Mouse (Mus musculus) erythroblast, adult 5-6 weeks (primary cell): ENCODE results near the gene Gtdc1. TPM values are rescaled to one million over a fixed set of nuclear protein-coding genes. Genes with fewer than 3 reads are reported as not detected.

Experiments
- ATAC-seq: replicated peaks from 2 replicates; pipeline ENCODE4 v1.8.0; 2016; ENCODE audit warnings: moderate number of reproducible peaks, mild to moderate bottlenecking, moderate TSS enrichment, inconsistent platforms; ENCODE audit not compliant: poor library complexity, low FRiP score, severe bottlenecking
- total RNA-seq, 2 experiments: library from RNA; stranded (forward) in 1 of 2; stranded (reverse) in 1 of 2; fragments of 150-400 nt in 1 of 2; fragments of 200-764, 138-1000 nt in 1 of 2; gene quantifications; 2 replicates each; pipeline versions ENCODE4 v1.2.3 to v1.2.4; 2015 to 2017; ENCODE audit warnings: low replicate concordance in 2 of 2

Gene Gtdc1
- total RNA-seq, 2 experiments from 2014 or later, result 7.9 to 13.3 TPM

GRCm38 (mm10) chr2:44804497-44804896, 123.0 kb downstream of the Gtdc1 start:
- ATAC-seq, result no peak

- ATAC-seq, result no peak
These were observed 126.1 kb downstream of the Gtdc1 start for GRCm38 (mm10) chr2:44801361-44801760.

DNA sequence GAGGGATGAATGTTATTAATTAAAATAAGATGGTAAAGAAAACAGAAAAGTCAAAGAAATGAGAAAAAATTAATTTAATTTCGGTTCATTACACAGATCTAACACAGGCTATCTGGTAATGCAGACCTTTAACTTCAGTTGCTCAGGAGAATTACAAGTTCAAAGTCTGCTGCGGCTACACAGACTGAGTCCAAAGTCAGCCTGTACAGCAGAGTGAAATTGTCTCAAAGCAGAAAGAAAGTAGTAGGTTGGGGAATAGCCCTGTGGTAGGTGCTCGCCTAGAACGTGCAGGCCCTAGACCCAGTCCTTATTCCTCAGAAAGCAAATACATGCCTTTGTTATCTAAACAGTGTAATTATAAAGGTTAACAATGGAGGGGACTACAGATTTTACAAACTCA, 135.6 kb downstream of the Gtdc1 start:
- no peak for ATAC-seq

DNA sequence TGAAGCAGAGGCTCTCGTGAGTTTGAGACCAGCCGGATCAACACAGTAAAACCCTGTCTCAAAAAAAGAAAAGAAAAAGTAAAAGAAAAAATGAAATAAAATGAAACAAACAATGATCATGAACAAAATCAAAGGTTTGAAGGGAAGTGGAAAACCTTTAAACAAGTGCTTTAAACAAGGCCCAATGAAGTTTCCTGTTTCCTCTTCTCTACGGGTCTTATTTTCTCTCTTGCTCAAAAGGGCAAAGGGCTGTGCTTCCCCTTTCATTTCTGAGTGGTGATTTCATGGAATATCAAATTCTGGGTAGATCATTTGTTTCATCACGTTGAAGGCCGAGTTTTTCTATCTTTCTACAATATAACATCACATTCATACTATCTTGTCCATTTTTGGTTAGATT, 136.3 kb downstream of the Gtdc1 start:
- no peak for ATAC-seq

GRCm38 (mm10) chr2:44782746-44783145, 144.7 kb downstream of the Gtdc1 start:
- ATAC-seq, result no peak

DNA sequence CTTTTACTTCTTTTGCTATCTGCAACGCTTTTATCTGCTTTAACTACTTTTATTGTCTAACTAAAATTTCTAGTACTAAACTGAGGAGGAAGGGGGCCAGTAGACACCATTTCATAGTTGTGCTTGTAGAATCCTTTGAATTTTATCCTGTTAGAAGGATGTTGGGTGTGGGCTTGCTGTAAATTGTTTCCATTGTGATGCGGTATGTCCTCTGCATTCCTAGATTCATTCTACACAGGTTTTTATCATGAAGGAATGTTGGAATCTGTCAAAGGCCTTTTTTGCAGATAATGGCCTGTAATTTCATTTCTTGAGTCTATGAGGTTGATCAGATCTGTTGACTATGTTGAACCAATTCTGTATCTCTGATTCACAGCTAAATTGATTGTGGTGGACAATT, 146.5 kb downstream of the Gtdc1 start:
- ATAC-seq, result no peak

GRCm38 (mm10) chr2:44763898-44764297, 163.6 kb downstream of the Gtdc1 start:
- ATAC-seq, result no peak

DNA sequence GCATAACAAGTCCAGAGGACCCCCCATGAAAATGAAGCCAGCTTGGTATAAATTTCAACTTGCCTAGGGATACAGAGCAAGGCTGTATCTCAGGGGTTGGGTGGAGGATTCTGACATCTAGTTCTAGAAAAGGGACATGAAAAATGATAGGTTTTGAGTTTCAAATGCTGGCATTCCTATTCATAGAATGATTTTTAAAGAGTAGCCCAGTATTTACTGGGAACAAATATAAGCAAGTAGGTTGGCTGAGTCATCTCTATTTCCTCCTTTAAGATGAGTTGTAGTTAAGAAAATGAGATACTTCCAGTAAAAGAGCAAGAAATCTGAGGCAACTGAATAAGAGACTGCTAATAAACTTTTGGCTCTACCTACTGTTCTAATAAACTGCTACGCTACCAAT, 190.8 kb downstream of the Gtdc1 start:
- no peak for ATAC-seq

DNA sequence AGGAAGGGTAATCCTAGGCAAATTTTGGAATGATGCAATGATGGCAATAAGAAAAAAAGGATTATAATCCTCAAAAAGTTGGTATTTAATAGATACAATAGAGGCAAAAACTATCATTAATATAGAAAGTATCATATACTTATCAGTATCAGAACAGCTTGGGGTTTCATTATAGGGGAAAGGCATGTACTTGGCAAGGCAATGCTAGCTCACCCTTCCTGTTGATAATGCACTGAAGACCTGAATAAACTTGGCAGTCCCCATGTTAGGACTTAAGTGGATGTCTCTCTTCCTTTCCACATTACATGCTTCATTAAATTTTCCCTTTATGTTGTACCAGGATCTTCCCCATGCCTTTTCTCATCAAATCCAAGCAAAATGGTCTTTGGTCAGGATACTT, 206.0 kb downstream of the Gtdc1 start:
- ATAC-seq, result no peak

DNA sequence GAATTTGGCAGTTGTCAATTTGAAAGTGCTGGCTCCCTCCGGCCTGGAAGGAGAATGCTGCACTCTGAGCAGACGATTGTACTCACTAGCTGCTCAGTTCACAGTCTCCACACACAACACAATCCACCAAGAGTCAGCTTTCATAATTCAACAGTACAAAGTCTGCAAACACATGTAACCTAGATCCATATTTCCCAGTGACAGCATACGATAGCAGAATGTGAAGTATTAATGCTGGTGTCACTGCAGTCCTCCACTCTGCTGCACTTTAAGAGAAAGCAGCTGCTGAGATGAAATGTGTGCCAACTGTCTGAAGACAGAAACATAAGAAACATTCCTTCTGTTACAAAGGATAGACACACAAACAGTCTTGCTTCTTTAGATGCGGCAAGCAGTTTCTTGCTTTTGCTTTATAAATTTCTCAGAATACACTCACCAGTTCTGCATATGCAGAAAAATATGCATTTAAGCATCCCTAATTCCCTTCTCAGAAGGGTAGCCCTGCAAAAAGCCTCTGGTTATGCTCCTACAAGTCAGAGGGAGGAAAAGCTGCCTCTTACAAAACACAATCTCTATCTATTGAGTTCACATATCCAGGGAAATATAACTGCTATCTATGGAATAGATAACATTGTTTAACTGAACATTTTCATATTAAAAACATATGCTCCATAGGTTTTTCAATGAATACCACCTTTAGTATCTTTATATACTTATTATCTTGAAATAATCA, 221.4 kb downstream of the Gtdc1 start:
- no peak for ATAC-seq

DNA sequence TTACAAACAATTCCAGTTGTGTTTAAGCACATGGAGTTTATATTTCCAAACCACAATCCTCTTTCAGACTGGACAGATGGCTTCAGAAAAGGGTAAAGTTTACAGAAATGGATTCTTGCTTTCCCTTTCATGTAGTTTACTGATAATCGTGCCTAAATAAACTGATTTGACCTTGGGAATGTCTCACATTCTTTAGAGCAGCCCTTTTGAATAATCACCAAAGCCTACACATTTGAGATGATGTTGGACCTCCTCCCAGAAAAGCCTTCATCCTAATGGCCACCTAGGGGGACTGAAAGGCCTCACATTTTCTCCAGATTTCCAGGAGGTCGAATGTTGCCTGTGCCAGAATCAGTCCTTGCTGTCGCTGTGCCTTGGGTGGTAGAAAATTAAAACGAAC, 227.2 kb downstream of the Gtdc1 start:
- no peak for ATAC-seq

- no peak for ATAC-seq
These were observed 231.0 kb downstream of the Gtdc1 start for GRCm38 (mm10) chr2:44696441-44696840.

GRCm38 (mm10) chr2:44693898-44694297, 233.6 kb downstream of the Gtdc1 start:
- ATAC-seq, result no peak

GRCm38 (mm10) chr2:44664049-44664448, 263.4 kb downstream of the Gtdc1 start:
- ATAC-seq, result no peak

GRCm38 (mm10) chr2:44659870-44660269, 267.6 kb downstream of the Gtdc1 start:
- ATAC-seq, result no peak

GRCm38 (mm10) chr2:44659011-44659410, 268.4 kb downstream of the Gtdc1 start:
- ATAC-seq, result no peak

DNA sequence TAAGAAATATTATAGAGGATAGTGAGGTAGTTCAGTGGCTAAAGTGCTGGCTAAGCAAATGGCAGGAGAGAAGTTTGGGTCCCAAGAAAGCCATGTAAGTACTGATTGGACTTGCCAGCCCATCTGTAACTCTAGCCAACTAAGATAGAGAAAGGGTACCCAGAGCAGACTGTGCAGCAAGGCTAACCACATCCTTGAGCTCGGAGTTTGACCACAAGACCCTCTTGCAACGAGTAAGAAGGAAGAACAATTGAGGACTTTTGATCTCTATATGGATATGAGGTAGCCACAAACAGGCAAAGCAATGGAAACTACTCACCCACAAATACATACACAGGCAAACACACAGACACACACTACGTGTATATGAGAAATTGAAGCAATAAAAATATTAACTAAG, 278.9 kb downstream of the Gtdc1 start:
- ATAC-seq, result no peak

- no peak for ATAC-seq
These were observed 281.1 kb downstream of the Gtdc1 start for GRCm38 (mm10) chr2:44646398-44646797.

- no peak for ATAC-seq
These were observed 288.1 kb downstream of the Gtdc1 start for GRCm38 (mm10) chr2:44639370-44639769.

DNA sequence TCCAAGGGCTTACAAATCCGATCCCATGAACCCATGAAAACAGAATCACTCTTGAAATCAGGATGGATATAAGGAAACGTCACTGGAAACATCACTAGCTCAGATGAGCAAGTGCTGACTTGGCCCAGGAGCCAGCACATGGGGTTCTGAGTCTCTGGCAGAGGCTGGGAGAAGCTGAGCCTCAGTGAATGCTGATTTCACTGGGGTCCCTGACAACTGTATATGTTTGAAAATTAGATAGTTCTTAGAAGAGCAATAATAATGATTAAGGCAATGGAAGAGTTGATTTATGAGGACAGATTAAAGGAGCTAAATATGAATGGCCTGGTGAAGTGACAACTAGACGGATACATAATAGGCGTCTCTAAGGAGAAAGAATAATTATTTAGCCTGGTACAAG, 289.3 kb downstream of the Gtdc1 start:
- ATAC-seq, result no peak

DNA sequence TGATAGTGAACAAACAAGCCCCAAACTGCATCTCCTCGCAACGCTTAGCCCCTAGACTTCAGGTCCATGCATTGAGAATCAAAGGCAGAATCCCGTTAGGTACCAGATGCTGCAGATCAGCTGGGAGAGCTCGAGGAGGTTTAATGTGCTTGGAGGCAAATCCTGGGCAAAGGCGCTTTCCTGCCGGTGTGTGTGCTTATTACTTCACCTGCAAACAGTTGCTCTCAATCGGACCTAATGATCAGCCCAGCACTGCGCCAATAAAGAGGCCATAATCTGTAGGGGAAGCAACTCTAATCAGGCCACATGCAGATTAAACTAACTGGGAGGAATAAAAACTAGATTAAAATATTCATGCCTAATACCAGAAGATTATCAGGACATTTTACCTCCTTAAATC, 293.5 kb downstream of the Gtdc1 start:
- ATAC-seq, result no peak

DNA sequence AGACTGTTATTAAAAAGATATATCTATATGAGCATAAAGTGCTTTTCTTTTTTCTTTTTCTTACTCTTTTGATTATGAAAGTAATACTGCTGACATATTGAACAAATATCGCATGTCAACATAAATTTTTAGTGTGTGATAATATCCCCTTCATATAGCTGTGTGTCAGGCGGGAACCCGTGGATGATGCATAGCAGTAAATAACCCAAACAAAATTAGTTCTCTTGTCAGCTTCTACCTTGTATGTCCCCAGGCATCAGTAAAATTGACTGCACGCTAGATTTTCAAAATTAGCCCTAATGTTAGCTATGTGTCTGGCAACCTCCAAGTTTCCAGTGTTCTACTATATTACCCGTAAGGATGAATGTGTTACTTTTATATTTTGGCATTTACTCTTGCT, 294.4 kb downstream of the Gtdc1 start:
- no peak for ATAC-seq
